In genomic region chr12:106070434-106071155, GRCm38 (mm10) we compare ENCODE assay signal across 13 mouse cellular contexts.
DNase-seq lines count a peak whose midpoint lies in the region; ATAC-seq and TF ChIP-seq lines count a peak whose summit lies in the region.
"Had no signal": no experiment of that assay in that cellular context is flagged by ENCODE, and none has a peak within 500 bp of the region (broad histone marks: within the 10 kb centered on the region; RNA-seq: fewer than 3 reads in every experiment).

No protein-coding gene starts in this region.

- no peak overlapping the region for H3K4me3 ChIP-seq in embryonic facial prominence, embryonic 13.5 days
- H3K4me3 ChIP-seq in hindbrain, embryonic 11.5 days (ENCODE audit: low read depth, low read length): no peak overlapping the region
- H3K4me3 ChIP-seq in neural tube, embryonic 13.5 days: no peak overlapping the region
- no peak overlapping the region for H3K4me3 ChIP-seq in kidney, adult 2 months (ENCODE audit: insufficient read depth, low read depth, low read length)
- H3K4me3 ChIP-seq: heart, adult 2 months had no signal

- TF ChIP-seq POLR2A in kidney, adult 2 months (IDR thresholded peaks at IDR 0.05; ENCODE audit: low read depth, low read length): no peak

- no peaks in the 10 kb centered on the region for H3K27me3 ChIP-seq in embryonic facial prominence, embryonic 13.5 days
- H3K27me3 ChIP-seq in hindbrain, embryonic 11.5 days (ENCODE audit: control insufficient read depth, insufficient read depth, low read length): no peaks in the 10 kb centered on the region
- H3K27me3 ChIP-seq in neural tube, embryonic 13.5 days: no peaks in the 10 kb centered on the region
- no peaks in the 10 kb centered on the region for H3K27me3 ChIP-seq in kidney, adult 2 months (replicated peaks; ENCODE audit: control insufficient read depth, insufficient read depth, low read length)

- peaks cover 22% of the 10 kb centered on the region for H3K36me3 ChIP-seq in embryonic facial prominence, embryonic 13.5 days
- H3K36me3 ChIP-seq in hindbrain, embryonic 11.5 days (ENCODE audit: control insufficient read depth, insufficient read depth, low read length): no peaks in the 10 kb centered on the region
- 0 out of 2 replicates have a peak, but pooled peaks cover 10% of the 10 kb centered on the region for H3K36me3 ChIP-seq in neural tube, embryonic 13.5 days
- H3K36me3 ChIP-seq in kidney, adult 2 months (ENCODE audit: control insufficient read depth, insufficient read depth, low read length): no peaks in the 10 kb centered on the region

- H3K9me3 ChIP-seq in embryonic facial prominence, embryonic 13.5 days: no peaks in the 10 kb centered on the region
- no peaks in the 10 kb centered on the region for H3K9me3 ChIP-seq in hindbrain, embryonic 11.5 days (ENCODE audit: control insufficient read depth, low read length)
- H3K9me3 ChIP-seq in neural tube, embryonic 13.5 days: no peaks in the 10 kb centered on the region

- DNase-seq in embryo, embryonic 10.5 days (ENCODE audit: low spot score): peak; percentile 64
- peak; percentile 64 for DNase-seq in hindbrain, embryonic 11.5 days (ENCODE audit: low spot score)
- DNase-seq in frontal cortex, postnatal 14 days (ENCODE audit: low spot score in 2 of 2): no peak
- no peak for DNase-seq in gastrocnemius, adult 18-20 months (ENCODE audit: low spot score)
- no peak for DNase-seq in kidney, adult 2 months
- DNase-seq: cerebellum, adult 9-10 months; heart, adult 2 months; heart, postnatal 14 days; kidney, postnatal 36 days; lung, adult 2 months had no signal

- peaks cover 18% of the 10 kb centered on the region for H3K4me1 ChIP-seq in embryonic facial prominence, embryonic 13.5 days
- H3K4me1 ChIP-seq in hindbrain, embryonic 11.5 days (replicated peaks; ENCODE audit: control insufficient read depth, insufficient read depth, low read length): 0 out of 2 replicates have a peak, but pooled peaks cover 4% of the 10 kb centered on the region
- H3K4me1 ChIP-seq in neural tube, embryonic 13.5 days (replicated peaks): peaks cover 25% of the 10 kb centered on the region
- peaks cover 6% of the 10 kb centered on the region; the same call in 1 of the 2 replicates for H3K4me1 ChIP-seq in kidney, adult 2 months (ENCODE audit: control insufficient read depth, insufficient read depth, low read length)

- no peak for ATAC-seq in embryonic facial prominence, embryonic 13.5 days (ENCODE audit: insufficient number of reproducible peaks, insufficient read depth, low FRiP score, low TSS enrichment, low read depth)
- ATAC-seq in hindbrain, embryonic 11.5 days (ENCODE audit: low FRiP score): peak; percentile 54; the same call in 1 of the 2 replicates
- ATAC-seq in neural tube, embryonic 13.5 days (ENCODE audit: low read depth): peak; percentile 75
- ATAC-seq: intestine, postnatal 0 days had no signal

- 0 out of 2 replicates have a peak overlapping the region, but pooled peaks have one; percentile 51 for H3K27ac ChIP-seq in embryonic facial prominence, embryonic 13.5 days
- no peak overlapping the region for H3K27ac ChIP-seq in hindbrain, embryonic 11.5 days (ENCODE audit: low read depth, low read length)
- no peak overlapping the region for H3K27ac ChIP-seq in neural tube, embryonic 13.5 days (replicated peaks)
- H3K27ac ChIP-seq in kidney, adult 2 months (ENCODE audit: insufficient read depth, low read depth, low read length): no peak overlapping the region
- H3K27ac ChIP-seq: heart, adult 2 months had no signal

- no peak for TF ChIP-seq CTCF in kidney, adult 2 months (conservative IDR thresholded peaks at IDR 0.05; ENCODE audit: insufficient read depth, insufficient read length, low read depth, low read length)

- WGBS in embryonic facial prominence, embryonic 13.5 days: 66% methylated on average over 22 of the region's 22 CpGs
- WGBS in hindbrain, embryonic 11.5 days: 61% methylated on average over 22 of the region's 22 CpGs
- 53% methylated on average over 22 of the region's 22 CpGs for WGBS in neural tube, embryonic 13.5 days
- WGBS in kidney, adult 2 months: 82% methylated on average over 22 of the region's 22 CpGs

- H3K4me2 ChIP-seq in embryonic facial prominence, embryonic 13.5 days: no peak overlapping the region
- no peak overlapping the region for H3K4me2 ChIP-seq in hindbrain, embryonic 11.5 days (replicated peaks; ENCODE audit: low read depth, low read length)
- H3K4me2 ChIP-seq in neural tube, embryonic 13.5 days: peak overlapping the region; percentile 14; the same call in 1 of the 2 replicates

- H3K9ac ChIP-seq in embryonic facial prominence, embryonic 13.5 days: no peak overlapping the region
- no peak overlapping the region for H3K9ac ChIP-seq in hindbrain, embryonic 11.5 days (ENCODE audit: low read depth, low read length)
- H3K9ac ChIP-seq in neural tube, embryonic 13.5 days: peak overlapping the region; percentile 22; the same call in 1 of the 2 replicates

Comparison
In these comparisons a context has a peak if more than half of its experiments do, and no peak if none do; other contexts are left out.
1. DNase-seq: peak in embryo, embryonic 10.5 days (single experiment) and hindbrain, embryonic 11.5 days (single experiment); none in frontal cortex, postnatal 14 days (0 of 2), gastrocnemius, adult 18-20 months (single experiment) and kidney, adult 2 months (single experiment).